Mouse (Mus musculus): ENCODE results near the gene Vmn2r17. TPM values are rescaled to one million over a fixed set of nuclear protein-coding genes. Genes with fewer than 3 reads are reported as not detected.

The Vmn2r17 gene
- polyA plus RNA-seq (2016; fragmentation: Nextera tagmentation; extraction: Ambion mirVana): not detected in 2 replicates

- no peak for ATAC-seq (ENCODE audit: insufficient number of reproducible peaks, low FRiP score)
- H3K4me3 ChIP-seq: no peak within 1 kb of the TSS
- no peaks in the 10 kb centered on the region for H3K4me1 ChIP-seq (replicated peaks)
- no peaks in the 10 kb centered on the region for H3K27me3 ChIP-seq (replicated peaks)
- H3K4me2 ChIP-seq: no peak within 1 kb of the TSS
- H3K27ac ChIP-seq (ENCODE audit: poor library complexity, severe bottlenecking): no peak within 1 kb of the TSS
- no peaks in the 10 kb centered on the region for H3K36me3 ChIP-seq
- 52% methylated on average over 2 of the region's 2 CpGs for WGBS
- no peak within 1 kb of the TSS for H3K9ac ChIP-seq
- H3K9me3 ChIP-seq (replicated peaks): peaks cover 5% of the 10 kb centered on the region; the same call in 1 of the 2 replicates
These were observed at the start of gene Vmn2r17 for GRCm38 (mm10) chr5:109419388-109419787. Gene Vmn2r17, plus strand, starts transcription at chr5:109419688.

- WGBS: 20% methylated on average over 20 of the region's 21 CpGs
- peak; percentile 53; the same call in 1 of the 2 replicates for ATAC-seq (ENCODE audit: insufficient number of reproducible peaks, low FRiP score)
- Histone ChIP-seq H3K9me3 (replicated peaks) (peaks cover 8% of the 10 kb centered on the region; the same call in 1 of the 2 replicates), H3K27me3 (replicated peaks) (no peaks in the 10 kb centered on the region), H3K9ac (peak overlapping the region; percentile 62), H3K27ac (ENCODE audit: poor library complexity, severe bottlenecking) (no peak overlapping the region), H3K4me1 (replicated peaks) (no peaks in the 10 kb centered on the region), H3K4me3 (peak overlapping the region; percentile 50), H3K4me2 (peak overlapping the region; percentile 57), H3K36me3 (no peaks in the 10 kb centered on the region)
These were observed 47.4 kb downstream of the Vmn2r17 start for GRCm38 (mm10) chr5:109466576-109467506.

GRCm38 (mm10) chr5:109506729-109507128, 87.2 kb downstream of the Vmn2r17 start:
- no peak for ATAC-seq (ENCODE audit: insufficient number of reproducible peaks, low FRiP score)
- no peak overlapping the region for H3K4me2 ChIP-seq
- no peak overlapping the region for H3K9ac ChIP-seq
- no peak overlapping the region for H3K27ac ChIP-seq (ENCODE audit: poor library complexity, severe bottlenecking)
- no peaks in the 10 kb centered on the region; the same call in 1 of the 2 replicates for H3K9me3 ChIP-seq (replicated peaks)
- no peaks in the 10 kb centered on the region for H3K27me3 ChIP-seq (replicated peaks)
- H3K4me1 ChIP-seq (replicated peaks): no peaks in the 10 kb centered on the region
- H3K36me3 ChIP-seq: no peaks in the 10 kb centered on the region
- WGBS: 6% methylated on average over 1 of the region's 1 CpGs
- no peak overlapping the region for H3K4me3 ChIP-seq

Other genes with a start within 250 kb of the Vmn2r17 start
- not detected in 2 replicates for gene Vmn2r13, start 227.5 kb upstream of the Vmn2r17 start, polyA plus RNA-seq (2016; fragmentation: Nextera tagmentation; extraction: Ambion mirVana)
- gene Vmn2r14, start 195.0 kb upstream of the Vmn2r17 start, polyA plus RNA-seq (2016; fragmentation: Nextera tagmentation; extraction: Ambion mirVana): not detected in 2 replicates
- gene Vmn2r15, start 122.0 kb upstream of the Vmn2r17 start, polyA plus RNA-seq (2016; fragmentation: Nextera tagmentation; extraction: Ambion mirVana): not detected in 2 replicates
- not detected in 2 replicates for gene Vmn2r16, start 89.5 kb upstream of the Vmn2r17 start, polyA plus RNA-seq (2016; fragmentation: Nextera tagmentation; extraction: Ambion mirVana)
- gene Crlf2, start 139.3 kb downstream of the Vmn2r17 start, polyA plus RNA-seq (2016; fragmentation: Nextera tagmentation; extraction: Ambion mirVana): 9.1 TPM in 2 replicates

Data from heart, embryonic 12.5 days (tissue).